Mouse (Mus musculus) limb, embryonic 13.5 days (tissue): ENCODE measurements around the gene Etl4. TPM values are rescaled to one million over a fixed set of nuclear protein-coding genes. Genes with fewer than 3 reads are reported as not detected.

Experiments used
- ATAC-seq: fragments of 200-750 bp; cut with Nextera tagmentation; 2 replicates; pipeline ENCODE4 v1.8.0; 2017; ENCODE audit warnings: low read depth, moderate number of reproducible peaks, moderate TSS enrichment; ENCODE audit not compliant: low FRiP score
- H3K27ac ChIP-seq: fragments of 300-500 bp; sonication (generic); 2 replicates; pipeline ENCODE4 v1.5.1; 2015; ENCODE audit warnings: inconsistent platforms, mild to moderate bottlenecking, moderate library complexity
- H3K27me3 ChIP-seq: fragments of 300-500 bp; sonication (generic); 2 replicates; pipeline ENCODE4 v1.6.1; 2015; ENCODE audit warnings: mild to moderate bottlenecking, inconsistent platforms
- H3K36me3 ChIP-seq: fragments of 300-500 bp; sonication (generic); 2 replicates; pipeline ENCODE4 v1.6.1; 2015; ENCODE audit warnings: inconsistent platforms, mild to moderate bottlenecking, moderate library complexity
- H3K4me1 ChIP-seq: fragments of 300-500 bp; sonication (generic); 2 replicates; pipeline ENCODE4 v1.6.1; 2015; ENCODE audit warnings: inconsistent platforms
- H3K4me2 ChIP-seq: fragments of 300-500 bp; sonication (generic); replicated peaks from 2 replicates; pipeline ENCODE4 v1.6.1; 2015; ENCODE audit warnings: inconsistent platforms, mild to moderate bottlenecking, moderate library complexity
- H3K4me3 ChIP-seq: fragments of 300-500 bp; sonication (generic); 2 replicates; pipeline ENCODE4 v1.5.1; 2015; ENCODE audit warnings: moderate library complexity, mild to moderate bottlenecking, inconsistent platforms
- H3K9ac ChIP-seq: fragments of 300-500 bp; sonication (generic); 2 replicates; pipeline ENCODE4 v1.6.1; 2015; ENCODE audit warnings: mild to moderate bottlenecking, inconsistent platforms
- H3K9me3 ChIP-seq: fragments of 300-500 bp; sonication (generic); 2 replicates; pipeline ENCODE4 v1.6.1; 2016; ENCODE audit warnings: inconsistent platforms
- WGBS: fragments of 180-500 bp; shearing (Covaris S2); methylation state at CpG from one replicate; pipeline ENCODE4 v1.1.7; 2015; 5-methylcytosine and 5-hydroxymethylcytosine counted together
- polyA plus RNA-seq: library from polyadenylated mRNA; unstranded; fragments of >200 nt; fragmentation: Nextera tagmentation; extraction: Ambion mirVana; gene quantifications from 2 replicates; pipeline ENCODE4 v1.2.1, GENCODE M21; 2015

The Etl4 gene
- polyA plus RNA-seq, 1 experiment from 2014 or later: 25.6 TPM

DNA sequence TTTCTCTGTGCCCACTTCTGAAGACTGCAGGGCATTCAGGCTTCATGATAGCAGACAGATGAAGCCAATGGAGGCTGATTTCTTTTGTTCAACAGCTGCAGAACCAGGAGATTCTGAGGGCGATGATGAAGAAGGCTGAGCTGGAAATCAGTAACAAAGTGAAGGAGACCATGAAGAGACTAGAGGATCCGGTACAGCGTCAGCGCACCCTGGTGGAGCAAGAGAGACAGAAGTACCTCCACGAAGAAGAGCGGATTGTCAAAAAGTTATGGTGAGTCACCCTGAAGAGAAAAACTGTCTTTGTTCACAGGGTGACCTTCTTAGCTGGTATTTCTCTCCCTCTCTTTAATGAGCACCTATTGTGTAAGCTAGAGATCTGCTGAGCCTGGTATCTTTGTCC is 868.4 kb downstream of the Etl4 start:
- whole genome bisulfite sequencing: 75% methylated on average over 6 of the region's 6 CpGs
- no peaks in the 10 kb centered on the region for H3K27me3 ChIP-seq
- H3K9me3 ChIP-seq: no peaks in the 10 kb centered on the region
- no peak; the same call in 1 of the 2 replicates for ATAC-seq
- H3K36me3 ChIP-seq: no peaks in the 10 kb centered on the region
- no peak overlapping the region for H3K27ac ChIP-seq
- no peak overlapping the region for H3K9ac ChIP-seq
- no peaks in the 10 kb centered on the region for H3K4me1 ChIP-seq
- no peak overlapping the region for H3K4me2 ChIP-seq
- no peak overlapping the region for H3K4me3 ChIP-seq

DNA sequence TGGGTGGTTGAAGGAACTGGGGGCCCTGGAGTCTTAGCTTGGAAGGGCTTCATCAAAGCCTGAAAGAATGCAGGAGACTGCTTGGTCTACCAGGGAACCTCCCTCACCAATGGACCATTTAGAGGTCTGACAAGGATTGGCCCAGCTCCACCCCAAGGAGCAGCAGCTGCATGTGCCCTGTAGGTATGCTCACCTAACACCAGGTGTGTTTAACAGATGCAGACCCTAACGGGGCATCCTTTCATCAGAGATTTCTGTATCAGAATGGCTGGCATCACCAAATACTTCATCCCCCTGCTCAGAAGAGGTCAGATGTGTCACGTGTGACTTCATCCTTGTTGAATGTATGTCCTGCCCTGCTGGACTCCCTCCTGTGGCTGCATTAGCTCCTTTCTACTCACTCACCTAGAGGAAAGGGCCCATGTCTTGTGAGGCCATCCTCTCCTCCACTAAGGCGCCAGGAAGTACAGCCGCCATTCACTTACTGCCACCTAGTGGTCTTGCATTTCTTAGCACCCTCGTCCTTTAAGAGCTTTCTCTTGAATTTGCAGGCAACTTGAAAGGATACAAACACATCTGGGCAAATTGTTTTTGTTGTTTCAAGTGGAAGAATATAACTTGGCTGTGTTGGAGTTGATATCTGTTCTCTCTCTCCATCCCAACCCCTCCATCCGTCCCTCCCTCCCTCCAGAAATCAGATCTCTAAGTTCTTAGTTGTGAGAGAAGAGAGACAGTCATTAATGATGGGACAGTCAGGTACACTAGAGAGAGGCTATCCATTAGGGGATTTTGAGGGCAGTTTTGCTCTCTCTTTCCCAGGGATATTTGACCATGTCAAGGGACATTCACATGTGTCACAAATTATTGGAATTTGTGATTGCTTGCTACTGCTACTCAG is 870.2 kb downstream of the Etl4 start:
- H3K9me3 ChIP-seq: no peaks in the 10 kb centered on the region
- no peak overlapping the region for H3K4me3 ChIP-seq
- no peak overlapping the region for H3K9ac ChIP-seq
- H3K4me1 ChIP-seq: no peaks in the 10 kb centered on the region
- no peaks in the 10 kb centered on the region for H3K27me3 ChIP-seq
- H3K27ac ChIP-seq: no peak overlapping the region
- ATAC-seq: peak; percentile 64; the same call in 1 of the 2 replicates
- WGBS: 32% methylated on average over 6 of the region's 6 CpGs
- H3K4me2 ChIP-seq: no peak overlapping the region
- H3K36me3 ChIP-seq: no peaks in the 10 kb centered on the region

DNA sequence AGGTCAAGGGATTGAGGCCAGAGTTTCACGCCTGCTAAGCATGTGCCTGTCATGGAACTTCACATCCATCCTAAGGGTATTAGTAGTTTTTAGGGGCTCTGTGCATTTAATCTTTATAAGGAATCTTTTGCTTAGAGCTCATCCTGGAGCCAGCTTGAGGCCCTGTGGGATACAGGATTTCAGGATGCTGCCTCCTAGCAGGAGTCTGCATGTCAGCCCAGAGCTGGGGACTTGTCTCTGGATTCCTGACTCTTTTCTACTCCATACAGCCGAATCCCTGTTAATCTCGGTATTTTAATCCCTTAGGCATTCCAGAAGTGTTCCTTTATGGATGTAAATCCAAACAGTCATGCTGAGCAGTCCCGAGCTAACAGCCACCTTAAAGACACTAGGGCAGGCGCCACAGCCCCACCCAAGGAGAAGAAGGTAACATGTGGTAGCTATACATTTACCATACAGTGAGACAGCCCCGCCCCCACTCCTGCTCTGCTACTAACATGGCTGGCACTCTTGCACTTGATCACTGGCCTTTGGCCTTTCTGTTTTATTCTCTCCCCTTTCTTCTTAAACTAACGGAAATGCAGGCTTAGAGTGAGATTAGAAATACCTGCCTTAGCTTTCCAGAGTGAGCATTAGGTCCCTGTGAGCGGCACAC is 891.8 kb downstream of the Etl4 start:
- no peaks in the 10 kb centered on the region for H3K27me3 ChIP-seq
- no peaks in the 10 kb centered on the region for H3K4me1 ChIP-seq
- H3K9ac ChIP-seq: no peak overlapping the region
- no peak overlapping the region for H3K27ac ChIP-seq
- 66% methylated on average over 8 of the region's 8 CpGs for WGBS
- H3K36me3 ChIP-seq: peaks cover 9% of the 10 kb centered on the region; the same call in 1 of the 2 replicates
- no peaks in the 10 kb centered on the region for H3K9me3 ChIP-seq
- H3K4me2 ChIP-seq: no peak overlapping the region
- no peak for ATAC-seq
- no peak overlapping the region for H3K4me3 ChIP-seq

DNA sequence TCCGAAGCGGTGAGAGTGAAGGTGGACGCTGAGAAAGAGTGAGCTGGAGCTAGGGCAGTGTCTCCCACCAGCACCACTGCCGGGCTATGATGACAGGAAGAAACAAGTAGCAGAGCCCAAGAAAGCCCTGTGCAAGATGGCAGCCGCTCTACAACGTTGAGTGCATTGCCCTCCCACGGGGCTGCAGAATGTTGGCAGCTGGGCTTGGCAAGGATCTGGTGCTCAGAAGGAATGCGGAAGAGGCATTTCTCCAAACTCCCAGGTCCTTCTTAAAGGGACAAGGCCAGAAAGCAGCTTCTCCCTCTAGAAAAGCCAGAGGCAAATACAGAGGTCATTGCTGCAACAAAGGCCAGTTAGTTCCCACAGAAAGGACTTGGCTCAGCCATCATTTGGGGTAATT is 901.9 kb downstream of the Etl4 start:
- WGBS: 82% methylated on average over 8 of the region's 8 CpGs
- Histone ChIP-seq H3K4me3 (no peak overlapping the region), H3K27me3 (no peaks in the 10 kb centered on the region)

DNA sequence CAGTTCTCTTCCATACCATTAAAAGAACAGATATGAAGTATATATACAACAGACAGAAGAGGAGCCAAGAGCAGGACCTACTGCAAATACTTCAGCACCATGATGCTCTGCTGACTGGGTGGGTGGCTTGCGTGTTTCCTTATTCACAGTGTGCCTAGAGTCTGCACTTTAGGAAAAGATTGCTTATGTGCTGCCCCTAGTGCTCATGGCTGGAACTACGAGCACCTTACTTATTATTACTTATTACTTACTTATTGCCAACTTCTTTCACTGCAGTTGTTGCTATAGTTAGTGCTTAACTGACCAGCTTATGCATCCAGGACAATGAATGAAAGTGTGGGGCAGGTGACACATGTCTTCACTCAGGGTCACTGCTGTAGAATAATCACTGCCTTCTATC is 904.4 kb downstream of the Etl4 start:
- Histone ChIP-seq H3K27ac (no peak overlapping the region), H3K4me3 (no peak overlapping the region), H3K27me3 (no peaks in the 10 kb centered on the region), H3K4me2 (no peak overlapping the region), H3K9me3 (no peaks in the 10 kb centered on the region), H3K4me1 (no peaks in the 10 kb centered on the region), H3K9ac (no peak overlapping the region), H3K36me3 (no peaks in the 10 kb centered on the region)
- WGBS: 83% methylated on average over 2 of the region's 2 CpGs
- no peak for ATAC-seq

More for the DNA sequence above, 901.9 kb downstream of the Etl4 start:
- Histone ChIP-seq H3K4me2 (no peak overlapping the region), H3K27ac (no peak overlapping the region), H3K36me3 (peaks cover 12% of the 10 kb centered on the region; the same call in 1 of the 2 replicates), H3K9me3 (no peaks in the 10 kb centered on the region), H3K4me1 (no peaks in the 10 kb centered on the region), H3K9ac (no peak overlapping the region)
- ATAC-seq: no peak

DNA sequence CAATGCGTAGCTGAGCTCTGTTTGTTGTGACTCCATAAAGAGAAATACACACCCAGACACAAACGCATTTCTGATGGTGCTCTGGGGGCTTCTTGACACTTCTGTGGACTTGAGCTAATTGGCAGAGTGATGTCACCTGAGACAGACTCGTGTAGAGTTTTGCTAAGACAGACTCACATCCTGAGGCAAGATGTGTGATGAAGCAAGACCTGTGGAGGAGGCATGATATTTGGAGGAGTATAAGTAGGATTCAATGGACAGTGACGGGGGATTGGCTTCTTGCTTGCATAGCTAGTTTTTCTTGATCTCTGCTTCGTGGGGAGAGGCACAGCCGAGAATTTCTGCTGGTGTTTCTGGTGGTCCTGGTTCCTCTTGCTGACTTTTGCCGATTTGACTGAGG is 908.6 kb downstream of the Etl4 start:
- Histone ChIP-seq H3K4me3 (no peak overlapping the region), H3K27me3 (no peaks in the 10 kb centered on the region), H3K9ac (no peak overlapping the region), H3K4me2 (no peak overlapping the region), H3K36me3 (no peaks in the 10 kb centered on the region), H3K9me3 (no peaks in the 10 kb centered on the region), H3K4me1 (no peaks in the 10 kb centered on the region), H3K27ac (no peak overlapping the region)
- 76% methylated on average over 7 of the region's 7 CpGs for WGBS
- ATAC-seq: no peak

DNA sequence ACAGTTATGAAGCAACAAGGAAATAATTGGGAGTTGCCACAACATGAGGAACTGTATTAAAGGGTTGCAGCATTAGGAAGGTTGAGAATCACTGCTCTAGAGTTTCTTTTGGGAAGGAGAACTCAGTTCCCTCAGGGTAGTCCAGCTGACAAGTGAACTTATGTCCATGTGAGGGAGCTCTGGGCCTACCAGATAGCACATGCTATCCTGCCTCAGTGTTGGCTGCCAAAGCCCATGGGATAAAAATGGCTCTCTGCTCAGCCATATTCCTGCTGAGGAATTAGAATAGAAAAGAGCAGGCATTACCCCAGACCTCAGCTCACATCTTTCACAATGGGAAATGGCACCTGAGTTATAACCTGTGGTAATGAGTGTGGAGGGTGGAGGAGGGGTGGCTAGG is 916.7 kb downstream of the Etl4 start:
- no peaks in the 10 kb centered on the region for H3K9me3 ChIP-seq
- H3K27me3 ChIP-seq: no peaks in the 10 kb centered on the region
- no peaks in the 10 kb centered on the region for H3K4me1 ChIP-seq
- ATAC-seq: no peak
- H3K4me2 ChIP-seq: no peak overlapping the region
- H3K4me3 ChIP-seq: no peak overlapping the region
- no peak overlapping the region for H3K27ac ChIP-seq
- H3K36me3 ChIP-seq: no peaks in the 10 kb centered on the region
- no peak overlapping the region for H3K9ac ChIP-seq

DNA sequence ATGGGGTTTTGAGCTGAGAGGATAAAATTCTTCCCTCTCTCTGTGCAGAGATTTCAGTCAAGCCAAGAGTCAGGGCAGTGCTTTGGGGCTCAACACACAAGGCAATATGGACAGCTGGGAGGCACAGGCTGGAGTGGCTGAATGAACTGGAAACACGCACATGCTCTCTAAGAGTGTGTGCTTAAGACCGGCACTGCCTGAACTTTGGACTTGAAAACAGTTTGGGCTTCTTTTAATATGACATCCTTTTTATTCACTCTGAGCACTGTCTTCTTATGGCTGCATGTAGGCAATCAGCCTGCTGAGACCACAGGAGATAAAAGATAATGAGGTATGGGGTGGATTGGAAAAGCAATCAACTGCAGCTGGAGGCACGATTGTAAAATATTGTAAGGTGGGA is 921.3 kb downstream of the Etl4 start:
- Histone ChIP-seq H3K4me1 (no peaks in the 10 kb centered on the region), H3K9ac (no peak overlapping the region), H3K36me3 (no peaks in the 10 kb centered on the region), H3K9me3 (no peaks in the 10 kb centered on the region), H3K4me3 (no peak overlapping the region), H3K27me3 (no peaks in the 10 kb centered on the region), H3K27ac (no peak overlapping the region), H3K4me2 (no peak overlapping the region)
- 44% methylated on average over 3 of the region's 3 CpGs for WGBS
- ATAC-seq: peak; percentile 72

DNA sequence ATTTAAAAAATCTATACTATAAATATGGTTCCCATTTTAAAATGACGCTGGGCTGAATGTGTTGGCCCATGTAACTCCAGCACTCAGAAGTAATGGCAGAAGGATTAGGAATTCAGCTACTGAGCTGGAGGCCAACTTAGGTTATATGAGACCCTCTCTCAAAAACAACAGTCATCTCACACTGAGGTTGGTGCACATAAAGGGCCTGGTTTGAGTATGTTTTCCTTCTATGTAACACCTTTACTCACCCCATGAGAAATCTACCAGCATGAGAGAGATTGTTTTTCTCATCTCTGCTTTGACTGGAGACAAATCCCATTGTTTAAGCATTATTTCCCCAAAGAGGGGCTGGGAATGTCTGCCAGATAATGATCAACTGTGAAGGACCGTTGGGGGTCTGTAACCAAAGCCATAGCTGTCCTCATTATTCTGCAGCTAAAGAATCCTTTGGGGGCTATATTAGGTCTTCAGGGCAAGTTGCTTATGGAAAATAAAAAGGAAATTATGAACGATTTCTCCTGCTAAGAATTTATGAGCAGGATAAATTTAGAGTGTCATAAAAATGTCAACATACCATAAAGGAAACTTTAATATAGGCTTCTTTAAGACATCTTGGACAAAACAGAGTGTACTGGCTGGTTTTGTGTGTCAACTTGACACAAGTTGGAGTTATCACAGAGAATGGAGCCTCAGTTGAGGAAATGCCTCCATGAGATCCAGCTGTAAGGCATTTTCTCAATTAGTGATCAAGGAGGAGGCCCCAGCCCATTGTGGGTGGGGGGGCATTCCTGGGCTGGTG is 922.2 kb downstream of the Etl4 start:
- H3K9me3 ChIP-seq: no peaks in the 10 kb centered on the region
- H3K27ac ChIP-seq: no peak overlapping the region
- no peak overlapping the region for H3K9ac ChIP-seq
- no peaks in the 10 kb centered on the region for H3K36me3 ChIP-seq
- H3K4me3 ChIP-seq: no peak overlapping the region
- no peaks in the 10 kb centered on the region for H3K27me3 ChIP-seq
- 38% methylated on average over 3 of the region's 3 CpGs for WGBS
- H3K4me1 ChIP-seq: no peaks in the 10 kb centered on the region
- peak; percentile 86 for ATAC-seq
- H3K4me2 ChIP-seq: no peak overlapping the region

DNA sequence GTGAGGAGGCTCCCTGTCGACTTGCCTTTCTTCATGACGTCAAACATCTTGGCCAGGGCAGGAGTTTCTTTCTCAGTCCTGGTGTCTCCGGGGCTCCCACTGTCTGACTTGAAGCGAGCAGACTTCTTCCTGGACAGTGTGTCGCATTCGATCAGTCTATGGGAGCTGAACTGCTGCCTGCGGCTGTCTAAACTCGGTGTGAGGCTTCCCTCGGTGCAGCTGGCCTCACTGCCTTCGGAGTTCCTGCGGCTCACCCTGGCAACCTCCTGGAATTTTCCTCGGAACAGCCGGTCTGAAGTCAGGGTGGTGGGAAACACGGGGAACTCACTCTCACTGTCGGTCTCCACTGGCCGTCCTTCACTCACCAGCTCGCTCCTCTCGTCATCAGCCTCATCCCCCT is 939.8 kb downstream of the Etl4 start:
- Histone ChIP-seq H3K36me3 (peaks cover 70% of the 10 kb centered on the region), H3K4me3 (no peak overlapping the region), H3K9ac (no peak overlapping the region), H3K9me3 (no peaks in the 10 kb centered on the region), H3K27ac (no peak overlapping the region), H3K27me3 (no peaks in the 10 kb centered on the region), H3K4me1 (no peaks in the 10 kb centered on the region), H3K4me2 (no peak overlapping the region)
- WGBS: 94% methylated on average over 18 of the region's 18 CpGs
- no peak for ATAC-seq
